Comparison of ENCODE assay signal across 8 mouse cellular contexts in the genomic region with DNA sequence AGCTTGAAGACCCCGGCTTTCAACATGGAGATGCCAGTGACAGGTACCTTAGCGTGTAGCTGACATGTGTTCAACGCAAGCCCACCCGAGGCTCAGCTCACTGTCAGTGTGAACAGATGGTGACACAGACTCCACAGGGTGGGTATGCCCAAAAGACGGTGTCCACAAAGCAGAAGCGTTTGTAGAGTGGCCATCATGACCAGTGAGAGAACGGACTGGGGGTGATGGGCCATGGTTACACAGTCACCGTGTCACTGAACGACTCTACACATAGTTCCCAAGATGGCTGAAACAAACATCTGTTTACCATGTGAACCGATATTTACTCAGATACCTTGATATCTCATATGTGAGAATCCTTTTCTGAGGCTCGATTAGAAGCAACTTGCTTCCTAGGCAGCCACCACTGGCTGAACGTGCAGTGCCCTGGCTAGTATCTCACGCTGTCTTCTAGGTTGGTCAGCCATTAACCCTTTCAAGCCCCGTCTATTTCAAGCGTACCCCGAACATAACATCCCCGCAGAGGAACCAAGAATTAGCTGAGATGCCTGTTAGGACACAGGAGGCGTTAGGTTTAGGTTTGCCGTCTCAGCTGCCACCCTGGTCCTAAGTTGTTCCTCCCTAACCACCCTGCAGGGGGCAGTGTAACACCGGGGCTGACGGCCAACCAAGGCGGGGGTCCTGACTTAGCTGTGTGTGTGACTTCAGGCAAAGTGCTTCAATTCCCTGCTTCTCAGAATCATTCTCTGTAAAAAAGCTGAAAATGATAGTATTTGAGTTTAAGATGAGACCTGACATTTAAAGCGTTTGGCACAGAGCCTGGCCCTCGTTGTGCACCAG. TPM values are rescaled to one million over a fixed set of nuclear protein-coding genes. Genes with fewer than 3 reads are reported as not detected.
DNase-seq lines count a peak whose midpoint lies in the region; ATAC-seq and TF ChIP-seq lines count a peak whose summit lies in the region.

No protein-coding gene starts in this region.

- intact Hi-C loops in heart, postnatal 10 days (cut with DNase I): loop anchor here (5.0 to 10.0 kb wide), 3 partner anchors 134 to 702 kb away; no protein-coding TSS in a partner anchor

- no peak for TF ChIP-seq POLR2A in cortical plate, adult 2 months (IDR thresholded peaks at IDR 0.05; ENCODE audit: extremely low read depth, insufficient read depth, low read length)
- TF ChIP-seq POLR2A in olfactory bulb, adult 2 months (IDR thresholded peaks at IDR 0.05; ENCODE audit: insufficient read depth, low read depth, low read length): no peak

- no peak for ATAC-seq in inflammation-experienced regulatory T-cells, adult 6 months

- DNase-seq in 3T3-L1 (ENCODE audit: low read depth, low spot score) (peak; percentile 73), ZHBTc4 (ENCODE audit: low read depth, low spot score) (peak; percentile 78)
- peak; percentile 66 to 83 for DNase-seq in heart, postnatal 10 days
- DNase-seq in layer of hippocampus, adult 18-20 months (ENCODE audit: low spot score in 2 of 2): peak; percentile 76 to 85
- DNase-seq in lung, adult 18-20 months: peak; percentile 9 to 37

- no peak overlapping the region for H3K27ac ChIP-seq in cortical plate, adult 2 months (ENCODE audit: insufficient read depth, low read length)
- no peak overlapping the region for H3K27ac ChIP-seq in olfactory bulb, adult 2 months (ENCODE audit: insufficient read depth, low read depth, low read length)

- peak; percentile 87 for TF ChIP-seq CTCF in cortical plate, adult 2 months (IDR thresholded peaks at IDR 0.05; ENCODE audit: extremely low read depth, insufficient read depth, low read length)
- peak; percentile 84 for TF ChIP-seq CTCF in olfactory bulb, adult 2 months (IDR thresholded peaks at IDR 0.05; ENCODE audit: insufficient read depth, low read depth, low read length)

- no peak overlapping the region for H3K4me3 ChIP-seq in cortical plate, adult 2 months (ENCODE audit: insufficient read depth, low read length)
- H3K4me3 ChIP-seq in olfactory bulb, adult 2 months (ENCODE audit: insufficient read depth, low read depth, low read length): no peak overlapping the region

- peaks cover 2% of the 10 kb centered on the region; the same call in 1 of the 2 replicates for H3K4me1 ChIP-seq in cortical plate, adult 2 months (ENCODE audit: control insufficient read depth, insufficient read depth, low read length)
- H3K4me1 ChIP-seq in olfactory bulb, adult 2 months (ENCODE audit: control insufficient read depth, insufficient read depth, low read length): peaks cover 7% of the 10 kb centered on the region

- 41% methylated on average over 24 of the region's 24 CpGs for WGBS in olfactory bulb, adult 2 months

RNA-seq across cellular contexts. Expression of a gene that starts 10.9 kb away (rescaled TPM):
- polyA plus RNA-seq in cortical plate, adult 2 months (2012; rRNA removed): 7.3 and 9.2 TPM in 2 replicates
- under 1 TPM; 0.05 TPM for total RNA-seq in heart, postnatal 10 days (2021)
- 1 to 10 TPM; 7.9 to 8.4 TPM for total RNA-seq in layer of hippocampus, adult 18-20 months (2021)
- not detected in 2 replicates for polyA plus RNA-seq in olfactory bulb, adult 2 months (2012; ENCODE audit: insufficient read depth, insufficient read length, low replicate concordance, missing spikeins)
- not detected for polyA plus RNA-seq in inflammation-experienced regulatory T-cells, adult 6 months (2017; shearing (Covaris generic))

RNA-seq across cellular contexts. Expression of a gene that starts 55.9 kb away (rescaled TPM):
- 17.7 and 20.7 TPM in 2 replicates for polyA plus RNA-seq in cortical plate, adult 2 months (2012; rRNA removed)
- 1 to 10 TPM; 4.8 to 4.9 TPM for total RNA-seq in heart, postnatal 10 days (2021)
- 10 to 100 TPM; 11.5 to 14.3 TPM for total RNA-seq in layer of hippocampus, adult 18-20 months (2021)
- not detected in 2 replicates for polyA plus RNA-seq in olfactory bulb, adult 2 months (2012; ENCODE audit: insufficient read depth, insufficient read length, low replicate concordance, missing spikeins)
- polyA plus RNA-seq in inflammation-experienced regulatory T-cells, adult 6 months (2017; shearing (Covaris generic)): 1 to 10 TPM; 7.1 to 9.7 (median 7.6) TPM

RNA-seq across cellular contexts. Expression of a gene that starts 56.3 kb away (rescaled TPM):
- 12.9 and 13.5 TPM in 2 replicates for polyA plus RNA-seq in cortical plate, adult 2 months (2012; rRNA removed)
- 10 to 100 TPM; 19.5 to 21.8 TPM for total RNA-seq in heart, postnatal 10 days (2021)
- total RNA-seq in layer of hippocampus, adult 18-20 months (2021): 10 to 100 TPM; 20.6 to 25.8 TPM
- polyA plus RNA-seq in olfactory bulb, adult 2 months (2012; ENCODE audit: insufficient read depth, insufficient read length, low replicate concordance, missing spikeins): not detected in 2 replicates
- 1 to 10 TPM; 1.8 to 3.9 (median 3.6) TPM for polyA plus RNA-seq in inflammation-experienced regulatory T-cells, adult 6 months (2017; shearing (Covaris generic))

Comparison
In these comparisons a context has a peak if more than half of its experiments do, and no peak if none do; other contexts are left out.
1. DNase-seq: peak in every context shown above with its lines; median percentile 80 in layer of hippocampus, adult 18-20 months; 78 in ZHBTc4; 74 in heart, postnatal 10 days; 73 in 3T3-L1; 23 in lung, adult 18-20 months.